Mouse (Mus musculus): ENCODE results near the gene Eno1. TPM values are rescaled to one million over a fixed set of nuclear protein-coding genes. Genes with fewer than 3 reads are reported as not detected.
"Not testable (repeated sequence)": the region's sequence is repeated elsewhere in the genome, so short reads cannot be mapped to it uniquely, and the experiment has no call there.

The Eno1 gene
- polyA plus RNA-seq, 1 experiment: 25.2 TPM

GRCm38 (mm10) chr4:150281018-150281761 lies 44.7 kb downstream of the Eno1 start, which contains the start of gene Rere:
Rere (plus strand) TSS chr4:150281646.
- H3K4me3 ChIP-seq (replicated peaks): peak within 1 kb of the TSS; percentile 90
- no peaks in the 10 kb centered on the region for H3K36me3 ChIP-seq (ENCODE audit: control insufficient read depth)
- H3K4me1 ChIP-seq (ENCODE audit: control insufficient read depth): peaks cover 28% of the 10 kb centered on the region
- no peaks in the 10 kb centered on the region for H3K9me3 ChIP-seq (ENCODE audit: control insufficient read depth, low read length)
- H3K27me3 ChIP-seq (ENCODE audit: control insufficient read depth): no peaks in the 10 kb centered on the region
- TF ChIP-seq GATA1 (IDR thresholded peaks at IDR 0.05; ENCODE audit: low read length): no peak
- no peak for TF ChIP-seq TAL1 (IDR thresholded peaks at IDR 0.05; ENCODE audit: low read length)

- Histone ChIP-seq H3K9me3 (ENCODE audit: control insufficient read depth, low read length) (no peaks in the 10 kb centered on the region), H3K4me3 (replicated peaks) (peak overlapping the region; percentile 90), H3K4me1 (ENCODE audit: control insufficient read depth) (peaks cover 28% of the 10 kb centered on the region), H3K36me3 (ENCODE audit: control insufficient read depth) (no peaks in the 10 kb centered on the region), H3K27me3 (ENCODE audit: control insufficient read depth) (no peaks in the 10 kb centered on the region)
- TF ChIP-seq TAL1 (IDR thresholded peaks at IDR 0.05; ENCODE audit: low read length): no peak
These were observed 45.5 kb downstream of the Eno1 start for GRCm38 (mm10) chr4:150281891-150282630.

- H3K9me3 ChIP-seq (ENCODE audit: control insufficient read depth, low read length): no peaks in the 10 kb centered on the region
- H3K4me3 ChIP-seq (replicated peaks): peak overlapping the region; percentile 90
- no peak for TF ChIP-seq TAL1 (IDR thresholded peaks at IDR 0.05; ENCODE audit: low read length)
- no peak for TF ChIP-seq GATA1 (IDR thresholded peaks at IDR 0.05; ENCODE audit: low read length)
- H3K27me3 ChIP-seq (ENCODE audit: control insufficient read depth): no peaks in the 10 kb centered on the region
- H3K4me1 ChIP-seq (ENCODE audit: control insufficient read depth): peaks cover 28% of the 10 kb centered on the region
- H3K36me3 ChIP-seq (ENCODE audit: control insufficient read depth): no peaks in the 10 kb centered on the region
These were observed 46.3 kb downstream of the Eno1 start for GRCm38 (mm10) chr4:150282631-150283334.

- Histone ChIP-seq H3K4me1 (ENCODE audit: control insufficient read depth) (peaks cover 28% of the 10 kb centered on the region), H3K4me3 (replicated peaks) (peak overlapping the region; percentile 2), H3K27me3 (ENCODE audit: control insufficient read depth) (no peaks in the 10 kb centered on the region), H3K9me3 (ENCODE audit: control insufficient read depth, low read length) (no peaks in the 10 kb centered on the region), H3K36me3 (ENCODE audit: control insufficient read depth) (no peaks in the 10 kb centered on the region)
- TF ChIP-seq GATA1 (IDR thresholded peaks at IDR 0.05; ENCODE audit: low read length): no peak
- TF ChIP-seq TAL1 (IDR thresholded peaks at IDR 0.05; ENCODE audit: low read length): no peak
These were observed 46.8 kb downstream of the Eno1 start for GRCm38 (mm10) chr4:150283335-150283638.

GRCm38 (mm10) chr4:150283993-150284392 lies 47.5 kb downstream of the Eno1 start:
- no peak overlapping the region for H3K4me3 ChIP-seq (replicated peaks)

GRCm38 (mm10) chr4:150286980-150287379 lies 50.5 kb downstream of the Eno1 start:
- Histone ChIP-seq H3K36me3 (ENCODE audit: control insufficient read depth) (peaks cover 9% of the 10 kb centered on the region), H3K27me3 (ENCODE audit: control insufficient read depth) (no peaks in the 10 kb centered on the region), H3K4me1 (ENCODE audit: control insufficient read depth) (peaks cover 17% of the 10 kb centered on the region), H3K4me3 (replicated peaks) (no peak overlapping the region), H3K9me3 (ENCODE audit: control insufficient read depth, low read length) (no peaks in the 10 kb centered on the region)
- no peak for TF ChIP-seq GATA1 (IDR thresholded peaks at IDR 0.05; ENCODE audit: low read length)
- TF ChIP-seq TAL1 (IDR thresholded peaks at IDR 0.05; ENCODE audit: low read length): no peak

More at GRCm38 (mm10) chr4:150283993-150284392, 47.5 kb downstream of the Eno1 start:
- H3K4me1 ChIP-seq (ENCODE audit: control insufficient read depth): peaks cover 28% of the 10 kb centered on the region
- no peaks in the 10 kb centered on the region for H3K27me3 ChIP-seq (ENCODE audit: control insufficient read depth)
- no peaks in the 10 kb centered on the region for H3K36me3 ChIP-seq (ENCODE audit: control insufficient read depth)
- H3K9me3 ChIP-seq (ENCODE audit: control insufficient read depth, low read length): no peaks in the 10 kb centered on the region
- TF ChIP-seq GATA1 (IDR thresholded peaks at IDR 0.05; ENCODE audit: low read length): no peak
- TF ChIP-seq TAL1 (IDR thresholded peaks at IDR 0.05; ENCODE audit: low read length): no peak

- H3K36me3 ChIP-seq (ENCODE audit: control insufficient read depth); H3K4me3 ChIP-seq (replicated peaks); H3K9me3 ChIP-seq (ENCODE audit: control insufficient read depth, low read length); H3K27me3 ChIP-seq (ENCODE audit: control insufficient read depth): not testable (repeated sequence)
- H3K4me1 ChIP-seq (ENCODE audit: control insufficient read depth): peaks cover 12% of the 10 kb centered on the region
These were observed 50.9 kb downstream of the Eno1 start for GRCm38 (mm10) chr4:150287463-150287862.

GRCm38 (mm10) chr4:150291900-150292299 lies 55.4 kb downstream of the Eno1 start:
- no peaks in the 10 kb centered on the region for H3K27me3 ChIP-seq (ENCODE audit: control insufficient read depth)
- no peaks in the 10 kb centered on the region for H3K9me3 ChIP-seq (ENCODE audit: control insufficient read depth, low read length)
- peaks cover 9% of the 10 kb centered on the region for H3K36me3 ChIP-seq (ENCODE audit: control insufficient read depth)
- no peak overlapping the region for H3K4me3 ChIP-seq (replicated peaks)
- peaks cover 2% of the 10 kb centered on the region for H3K4me1 ChIP-seq (ENCODE audit: control insufficient read depth)
- TF ChIP-seq TAL1 (IDR thresholded peaks at IDR 0.05; ENCODE audit: low read length) (no peak), GATA1 (IDR thresholded peaks at IDR 0.05; ENCODE audit: low read length) (no peak)

- Histone ChIP-seq H3K36me3 (ENCODE audit: control insufficient read depth) (peaks cover 9% of the 10 kb centered on the region), H3K9me3 (ENCODE audit: control insufficient read depth, low read length) (no peaks in the 10 kb centered on the region), H3K4me3 (replicated peaks) (no peak overlapping the region), H3K27me3 (ENCODE audit: control insufficient read depth) (no peaks in the 10 kb centered on the region), H3K4me1 (ENCODE audit: control insufficient read depth) (peaks cover 2% of the 10 kb centered on the region)
- no peak for TF ChIP-seq GATA1 (IDR thresholded peaks at IDR 0.05; ENCODE audit: low read length)
These were observed 58.3 kb downstream of the Eno1 start for GRCm38 (mm10) chr4:150294870-150295269.
